Mouse (Mus musculus) liver, postnatal 0 days (tissue): ENCODE results near the gene Sufu.

Source experiments
- CTCF ChIP-seq: sonication (generic); IDR thresholded peaks from 2 replicates; pipeline ENCODE4 v1.5.1; 2016; ENCODE audit warnings: antibody characterized with exemption, low read depth
- EP300 ChIP-seq: IDR thresholded peaks from 2 replicates; pipeline ENCODE4 v1.6.1; 2016; ENCODE audit warnings: antibody characterized with exemption, low read depth, mild to moderate bottlenecking

- TF ChIP-seq CTCF, result no peak
- no peak for TF ChIP-seq EP300
Measured at GRCm38 (mm10) chr19:46525691-46526631, 129.3 kb downstream of the Sufu start.
